Mouse (Mus musculus): ENCODE results near the gene Tanc2. TPM values are rescaled to one million over a fixed set of nuclear protein-coding genes. Genes with fewer than 3 reads are reported as not detected.
A peak's percentile ranks its signal among the peaks of the same experiment; 100 is the strongest.

Gene Tanc2
- polyA plus RNA-seq, 1 experiment = 1.3 TPM

DNA sequence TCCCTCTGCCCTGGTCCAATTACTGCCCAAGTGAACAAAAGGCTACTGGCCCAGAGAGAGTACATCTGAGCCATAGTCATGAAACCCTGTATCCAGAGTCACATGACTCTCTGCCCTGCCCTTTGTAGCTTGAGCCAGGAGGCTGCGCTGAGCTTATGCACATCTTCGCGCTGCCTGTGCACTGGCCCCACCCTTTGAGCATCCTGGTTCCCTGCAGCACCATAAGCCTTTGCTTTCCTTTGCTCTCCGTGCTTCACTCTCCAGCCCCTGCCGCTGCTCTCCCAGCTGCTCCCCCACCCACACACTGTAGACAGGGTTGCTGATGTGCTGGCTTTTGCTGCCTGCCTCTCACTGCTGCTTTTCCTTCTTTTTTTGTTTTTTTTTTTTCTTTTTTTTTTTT lies 323.8 kb downstream of the Tanc2 start:
- no peak overlapping the region for H3K4me3 ChIP-seq (ENCODE audit: extremely low read depth, insufficient read depth, insufficient read length)
- 87% methylated on average over 5 of the region's 5 CpGs for WGBS
- no peak for DNase-seq (ENCODE audit: low read depth in 1 of 2, low spot score in 2 of 2)
- H3K36me3 ChIP-seq (ENCODE audit: control insufficient read depth, insufficient read depth, low read length) = no peaks in the 10 kb centered on the region
- TF ChIP-seq POLR2A (IDR thresholded peaks at IDR 0.05; ENCODE audit: low read depth, low read length) (no peak), CTCF (IDR thresholded peaks at IDR 0.05; ENCODE audit: extremely low read depth, insufficient read depth, insufficient read length, insufficient replicate concordance) (no peak)
- no peaks in the 10 kb centered on the region for H3K4me1 ChIP-seq (ENCODE audit: control insufficient read depth, insufficient read depth, insufficient read length)
- H3K27me3 ChIP-seq (ENCODE audit: control insufficient read depth, insufficient read depth, low read length) = no peaks in the 10 kb centered on the region
- no peak overlapping the region for H3K27ac ChIP-seq (ENCODE audit: insufficient read depth, low read length)

DNA sequence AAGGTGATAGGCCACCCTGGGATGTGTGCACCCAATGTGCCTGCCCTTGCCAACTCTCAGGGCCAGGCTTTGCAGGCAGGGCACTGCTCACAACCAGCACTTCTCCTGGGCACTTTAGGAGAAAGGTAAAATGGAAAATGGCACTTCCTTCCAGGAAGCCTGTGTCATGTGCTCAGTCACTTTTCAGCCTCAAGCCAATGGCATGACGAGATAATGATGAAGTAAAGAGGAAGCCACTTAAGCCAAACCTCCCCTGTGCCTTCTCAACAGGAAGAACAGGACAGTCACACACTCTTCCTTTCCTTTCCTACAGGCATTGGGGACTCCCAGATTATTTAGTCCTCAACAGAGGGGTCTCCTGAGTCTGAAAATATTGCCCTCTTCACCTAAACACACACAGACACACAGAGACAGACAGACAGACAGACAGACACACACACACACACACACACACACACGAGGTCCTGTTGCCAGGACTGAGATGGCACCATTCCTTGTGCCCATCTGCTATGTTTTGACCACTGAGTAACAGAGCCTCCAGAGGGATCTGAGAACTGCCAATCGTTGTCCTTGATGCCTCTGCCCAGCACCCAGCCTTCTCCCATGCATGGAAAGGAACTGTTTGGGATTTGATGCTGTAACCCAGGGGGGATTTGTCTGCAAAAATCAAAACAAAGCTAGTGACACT lies 330.5 kb downstream of the Tanc2 start:
- WGBS = 74% methylated on average over 3 of the region's 3 CpGs
- no peak overlapping the region for H3K4me3 ChIP-seq (ENCODE audit: extremely low read depth, insufficient read depth, insufficient read length)
- H3K27ac ChIP-seq (ENCODE audit: insufficient read depth, low read length) = no peak overlapping the region
- no peaks in the 10 kb centered on the region for H3K36me3 ChIP-seq (ENCODE audit: control insufficient read depth, insufficient read depth, low read length)
- DNase-seq (ENCODE audit: low read depth in 1 of 2, low spot score in 2 of 2) = no peak
- TF ChIP-seq POLR2A (IDR thresholded peaks at IDR 0.05; ENCODE audit: low read depth, low read length) (no peak), CTCF (IDR thresholded peaks at IDR 0.05; ENCODE audit: extremely low read depth, insufficient read depth, insufficient read length, insufficient replicate concordance) (no peak)
- no peaks in the 10 kb centered on the region for H3K27me3 ChIP-seq (ENCODE audit: control insufficient read depth, insufficient read depth, low read length)
- H3K4me1 ChIP-seq (ENCODE audit: control insufficient read depth, insufficient read depth, insufficient read length) = no peaks in the 10 kb centered on the region

DNA sequence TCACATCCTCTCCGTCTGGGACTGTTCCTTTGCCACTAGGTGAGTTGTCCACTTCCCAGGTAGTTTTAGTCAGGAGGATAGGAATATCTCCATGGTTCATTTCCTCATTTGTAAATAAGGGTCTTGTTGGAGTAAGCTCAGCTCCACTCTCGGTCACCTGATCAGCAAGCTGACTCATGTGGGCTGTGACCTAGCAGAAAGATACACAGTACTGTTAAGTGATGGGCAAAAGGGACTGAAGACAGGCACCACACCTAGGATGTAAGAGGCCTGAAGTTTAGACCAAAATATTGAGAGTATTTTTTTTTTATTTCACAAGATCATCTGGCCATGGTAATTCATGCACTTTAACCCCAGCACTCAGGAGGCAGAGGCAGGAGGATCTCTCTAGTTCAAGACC lies 331.1 kb downstream of the Tanc2 start:
- Histone ChIP-seq H3K4me3 (ENCODE audit: extremely low read depth, insufficient read depth, insufficient read length) (no peak overlapping the region), H3K27me3 (ENCODE audit: control insufficient read depth, insufficient read depth, low read length) (no peaks in the 10 kb centered on the region), H3K4me1 (ENCODE audit: control insufficient read depth, insufficient read depth, insufficient read length) (no peaks in the 10 kb centered on the region), H3K27ac (ENCODE audit: insufficient read depth, low read length) (no peak overlapping the region), H3K36me3 (ENCODE audit: control insufficient read depth, insufficient read depth, low read length) (no peaks in the 10 kb centered on the region)
- TF ChIP-seq POLR2A (IDR thresholded peaks at IDR 0.05; ENCODE audit: low read depth, low read length) (no peak), CTCF (IDR thresholded peaks at IDR 0.05; ENCODE audit: extremely low read depth, insufficient read depth, insufficient read length, insufficient replicate concordance) (no peak)
- DNase-seq (ENCODE audit: low read depth in 1 of 2, low spot score in 2 of 2) = no peak
- 98% methylated on average over 2 of the region's 2 CpGs for WGBS

DNA sequence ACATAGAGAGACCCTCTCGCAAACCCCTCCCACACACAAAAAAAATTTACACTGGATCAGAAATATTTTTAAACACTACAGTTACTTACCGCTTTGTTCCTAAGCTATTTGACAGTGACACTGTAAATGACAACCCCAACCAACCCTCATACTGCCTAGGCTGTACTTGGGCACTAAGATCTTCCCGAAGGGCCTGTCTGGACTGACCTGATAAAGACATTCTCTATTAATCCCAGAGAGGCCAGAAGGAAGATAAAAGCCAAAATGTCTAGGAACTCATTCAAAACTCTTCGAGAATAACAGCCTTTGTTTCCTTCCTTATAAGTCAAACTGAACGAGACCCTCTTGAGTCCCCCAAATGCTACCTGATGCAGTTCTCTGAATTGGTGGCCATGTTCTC lies 331.5 kb downstream of the Tanc2 start:
- no peak for DNase-seq (ENCODE audit: low read depth in 1 of 2, low spot score in 2 of 2)
- no peaks in the 10 kb centered on the region for H3K27me3 ChIP-seq (ENCODE audit: control insufficient read depth, insufficient read depth, low read length)
- no peaks in the 10 kb centered on the region for H3K36me3 ChIP-seq (ENCODE audit: control insufficient read depth, insufficient read depth, low read length)
- no peak overlapping the region for H3K27ac ChIP-seq (ENCODE audit: insufficient read depth, low read length)
- H3K4me1 ChIP-seq (ENCODE audit: control insufficient read depth, insufficient read depth, insufficient read length) = no peaks in the 10 kb centered on the region
- WGBS = 85% methylated on average over 5 of the region's 5 CpGs
- TF ChIP-seq CTCF (IDR thresholded peaks at IDR 0.05; ENCODE audit: extremely low read depth, insufficient read depth, insufficient read length, insufficient replicate concordance) = no peak
- TF ChIP-seq POLR2A (IDR thresholded peaks at IDR 0.05; ENCODE audit: low read depth, low read length) = no peak
- H3K4me3 ChIP-seq (ENCODE audit: extremely low read depth, insufficient read depth, insufficient read length) = no peak overlapping the region

DNA sequence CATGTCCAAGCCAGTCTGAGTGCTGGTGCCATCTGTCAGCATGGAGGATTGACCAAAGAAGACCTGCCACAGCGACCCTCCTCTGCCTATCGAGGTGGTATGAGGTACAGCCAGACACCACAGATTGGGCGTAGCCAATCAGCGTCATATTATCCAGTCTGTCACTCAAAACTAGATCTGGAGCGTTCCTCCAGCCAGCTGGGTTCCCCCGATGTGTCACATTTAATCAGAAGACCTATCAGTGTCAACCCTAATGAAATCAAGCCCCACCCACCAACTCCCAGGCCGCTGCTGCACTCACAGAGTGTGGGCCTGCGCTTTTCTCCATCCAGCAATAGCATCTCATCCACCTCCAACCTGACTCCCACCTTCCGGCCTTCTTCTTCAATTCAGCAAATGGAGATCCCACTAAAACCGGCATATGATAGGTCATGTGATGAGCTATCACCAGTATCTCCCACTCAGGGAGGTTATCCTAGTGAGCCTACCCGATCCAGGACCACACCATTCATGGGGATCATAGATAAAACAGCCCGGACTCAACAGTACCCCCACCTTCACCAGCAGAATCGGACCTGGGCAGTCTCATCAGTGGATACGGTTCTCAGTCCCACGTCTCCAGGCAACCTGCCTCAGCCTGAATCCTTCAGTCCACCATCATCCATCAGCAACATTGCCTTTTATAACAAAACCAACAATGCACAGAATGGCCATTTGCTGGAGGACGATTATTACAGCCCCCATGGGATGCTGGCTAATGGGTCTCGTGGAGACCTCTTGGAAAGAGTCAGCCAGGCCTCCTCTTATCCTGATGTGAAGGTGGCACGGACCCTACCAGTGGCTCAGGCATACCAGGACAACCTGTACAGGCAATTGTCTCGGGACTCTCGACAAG lies 333.2 kb downstream of the Tanc2 start:
- DNase-seq (ENCODE audit: low read depth in 1 of 2, low spot score in 2 of 2) = no peak
- H3K4me1 ChIP-seq (ENCODE audit: control insufficient read depth, insufficient read depth, insufficient read length) = no peaks in the 10 kb centered on the region
- TF ChIP-seq POLR2A (IDR thresholded peaks at IDR 0.05; ENCODE audit: low read depth, low read length) = no peak
- no peak for TF ChIP-seq CTCF (IDR thresholded peaks at IDR 0.05; ENCODE audit: extremely low read depth, insufficient read depth, insufficient read length, insufficient replicate concordance)
- H3K27ac ChIP-seq (ENCODE audit: insufficient read depth, low read length) = no peak overlapping the region
- WGBS = 88% methylated on average over 20 of the region's 20 CpGs
- no peaks in the 10 kb centered on the region for H3K27me3 ChIP-seq (ENCODE audit: control insufficient read depth, insufficient read depth, low read length)
- H3K4me3 ChIP-seq (ENCODE audit: extremely low read depth, insufficient read depth, insufficient read length) = no peak overlapping the region
- no peaks in the 10 kb centered on the region for H3K36me3 ChIP-seq (ENCODE audit: control insufficient read depth, insufficient read depth, low read length)

DNA sequence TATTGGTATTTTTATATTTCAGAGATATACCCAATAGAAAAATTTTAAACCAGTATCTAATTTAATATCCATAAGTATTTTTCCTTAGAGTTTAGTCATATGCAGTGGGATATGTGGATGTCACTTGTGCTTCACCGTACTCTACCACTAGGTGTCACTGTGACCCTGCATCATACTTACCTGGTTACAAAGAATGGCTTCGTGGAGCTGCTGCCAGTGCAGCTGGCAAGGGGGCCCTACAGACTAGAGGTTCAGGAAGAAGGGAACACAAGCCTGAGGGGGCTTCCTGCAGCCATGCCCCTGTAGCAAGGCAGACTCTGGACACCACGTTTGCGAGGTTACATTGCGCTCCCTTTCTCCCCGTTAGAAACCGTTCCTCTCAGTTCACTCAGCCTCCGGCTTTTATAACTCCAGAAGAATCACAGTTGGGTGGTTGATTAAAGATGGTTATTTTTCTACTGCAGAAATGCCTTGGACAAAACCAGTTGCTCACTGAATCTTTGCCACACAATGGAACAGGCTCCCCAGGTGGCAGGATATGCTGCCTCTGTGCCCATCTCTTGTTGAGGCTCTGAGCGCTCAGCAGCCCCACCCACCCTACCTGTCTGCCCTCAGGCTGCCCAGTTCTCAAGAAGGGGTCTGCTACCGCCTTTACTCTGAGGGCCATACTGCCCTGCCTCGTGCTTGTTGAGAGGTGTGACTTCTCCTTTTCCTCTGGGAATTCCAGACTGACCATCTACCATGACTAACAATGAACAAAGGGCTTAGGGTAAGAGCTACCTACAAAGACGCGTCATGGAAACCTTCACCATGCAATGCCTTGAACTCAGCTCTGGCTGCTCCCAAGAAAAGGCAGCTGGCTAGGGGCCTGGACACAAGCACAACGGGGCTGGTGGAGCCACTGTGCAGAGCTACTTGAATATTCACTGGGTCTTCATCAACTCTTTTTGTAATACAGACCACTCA lies 337.6 kb downstream of the Tanc2 start:
- WGBS = 66% methylated on average over 14 of the region's 14 CpGs
- TF ChIP-seq POLR2A (IDR thresholded peaks at IDR 0.05; ENCODE audit: low read depth, low read length) (no peak), CTCF (IDR thresholded peaks at IDR 0.05; ENCODE audit: extremely low read depth, insufficient read depth, insufficient read length, insufficient replicate concordance) (peak; percentile 52; the same call in 1 of the 2 replicates)
- Histone ChIP-seq H3K27ac (ENCODE audit: insufficient read depth, low read length) (no peak overlapping the region), H3K36me3 (ENCODE audit: control insufficient read depth, insufficient read depth, low read length) (no peaks in the 10 kb centered on the region), H3K27me3 (ENCODE audit: control insufficient read depth, insufficient read depth, low read length) (no peaks in the 10 kb centered on the region), H3K4me1 (ENCODE audit: control insufficient read depth, insufficient read depth, insufficient read length) (no peaks in the 10 kb centered on the region), H3K4me3 (ENCODE audit: extremely low read depth, insufficient read depth, insufficient read length) (no peak overlapping the region)
- DNase-seq (ENCODE audit: low read depth in 1 of 2, low spot score in 2 of 2) = peak; percentile 32 to 55

Data from spleen, adult 2 months (tissue).